Comparison of ENCODE assay signal across 1 mouse cellular context in genomic region chr10:37505966-37506615, GRCm38 (mm10).
TF ChIP-seq lines count a peak whose summit lies in the region.

No protein-coding gene starts in this region.

TF ChIP-seq in CH12.LX, 34 proteins besides CTCF, POLR2A, EP300 and RAD21 (continued from another document):
- TF ChIP-seq JUN (IDR thresholded peaks at IDR 0.05; ENCODE audit: insufficient read depth, low read depth, low read length), result peak; percentile 5; the same call in 1 of the 2 replicates
- TF ChIP-seq CHD1 (IDR thresholded peaks at IDR 0.05; ENCODE audit: low read depth, low read length), result no peak
- TF ChIP-seq USF2 (conservative IDR thresholded peaks at IDR 0.05; ENCODE audit: low read depth, low read length), result 0 out of 2 replicates have a peak, but pooled peaks have one; percentile 10
- no peak for TF ChIP-seq USF1 (IDR thresholded peaks at IDR 0.05; ENCODE audit: low read depth, low read length)
- no peak for TF ChIP-seq TCF12 (IDR thresholded peaks at IDR 0.05; ENCODE audit: low read depth, low read length)
- TF ChIP-seq PAX5 (IDR thresholded peaks at IDR 0.05; ENCODE audit: low read length), result no peak
- TF ChIP-seq ELF1 (IDR thresholded peaks at IDR 0.05; ENCODE audit: low read depth, low read length), result no peak
- peak; percentile 50; the same call in 1 of the 2 replicates for TF ChIP-seq BHLHE40 (IDR thresholded peaks at IDR 0.05; ENCODE audit: low read depth, low read length)
- 0 out of 2 replicates have a peak, but pooled peaks have one; percentile 29 for TF ChIP-seq IRF4 (IDR thresholded peaks at IDR 0.05; ENCODE audit: low read depth, low read length)
- TF ChIP-seq MXI1 (IDR thresholded peaks at IDR 0.05; ENCODE audit: low read depth, low read length), result no peak
